Mouse (Mus musculus) spleen, postnatal 36 days (tissue): ENCODE results near the gene Tomm22.

Source experiments
- DNase-seq, 2 experiments: peaks; one replicate each; pipeline ENCODE4 v3.0.0; 2022; ENCODE audit warnings: low spot score in 2 of 2, mixed read lengths in 1 of 2

The Tomm22 gene

DNA sequence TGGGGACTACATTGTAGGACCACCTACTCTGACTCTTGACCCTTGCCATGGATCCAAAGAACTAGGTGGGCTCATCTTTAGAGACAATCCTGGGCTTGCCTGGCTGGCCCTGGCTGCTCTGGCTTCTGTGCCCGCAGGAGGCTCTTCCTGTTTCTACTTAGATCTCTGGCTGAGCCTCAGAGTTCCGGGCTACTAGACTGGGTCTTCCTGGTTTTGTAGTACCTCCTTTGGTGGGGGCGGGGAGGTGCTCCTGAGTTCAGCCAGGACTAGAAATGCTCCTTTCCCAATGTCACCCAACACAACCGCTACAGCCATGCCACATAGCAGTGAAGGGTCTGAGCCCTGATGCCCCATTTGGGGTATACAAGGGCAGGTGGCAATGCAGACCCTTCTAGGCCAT is 50.1 kb downstream of the Tomm22 start:
- no peak for DNase-seq
